Comparison of ENCODE assay signal across 22 mouse cellular contexts in genomic region chr1:121176541-121176940, GRCm38 (mm10).
A peak's percentile ranks its signal among the peaks of the same experiment; 100 is the strongest.
DNase-seq lines count a peak whose midpoint lies in the region; ATAC-seq and TF ChIP-seq lines count a peak whose summit lies in the region.
"Had no signal": no experiment of that assay in that cellular context is flagged by ENCODE, and none has a peak within 500 bp of the region (broad histone marks: within the 10 kb centered on the region; RNA-seq: fewer than 3 reads in every experiment).

No protein-coding gene starts in this region.

- H3K4me3 ChIP-seq in hindbrain, embryonic 11.5 days (ENCODE audit: low read depth, low read length): no peak overlapping the region
- no peak overlapping the region for H3K4me3 ChIP-seq in hindbrain, embryonic 12.5 days
- H3K4me3 ChIP-seq in midbrain, embryonic 11.5 days (ENCODE audit: low read depth, low read length): no peak overlapping the region
- H3K4me3 ChIP-seq in midbrain, embryonic 13.5 days (replicated peaks): no peak overlapping the region
- H3K4me3 ChIP-seq: embryonic facial prominence, embryonic 15.5 days; erythroblast, embryonic 14.5 days; forebrain, embryonic 10.5 days; gastrocnemius, adult 2 months; hindbrain, embryonic 15.5 days had no signal

- no peak for TF ChIP-seq CTCF in brain, embryonic 14.5 days (IDR thresholded peaks at IDR 0.05; ENCODE audit: borderline replicate concordance, extremely low read depth, insufficient read depth, insufficient read length)

- H3K9ac ChIP-seq in hindbrain, embryonic 11.5 days (ENCODE audit: low read depth, low read length): no peak overlapping the region
- no peak overlapping the region for H3K9ac ChIP-seq in hindbrain, embryonic 12.5 days
- H3K9ac ChIP-seq in midbrain, embryonic 11.5 days (ENCODE audit: low read length): no peak overlapping the region
- H3K9ac ChIP-seq in midbrain, embryonic 13.5 days (replicated peaks): no peak overlapping the region
- H3K9ac ChIP-seq: embryonic facial prominence, embryonic 15.5 days; hindbrain, embryonic 15.5 days had no signal

- TF ChIP-seq POLR2A in brain, embryonic 14.5 days (IDR thresholded peaks at IDR 0.05; ENCODE audit: borderline replicate concordance, extremely low read depth, insufficient read depth, insufficient read length, poor library complexity, severe bottlenecking): no peak

- WGBS in hindbrain, embryonic 11.5 days: 4% methylated on average over 3 of the region's 3 CpGs
- 1% methylated on average over 3 of the region's 3 CpGs for WGBS in hindbrain, embryonic 12.5 days
- 1% methylated on average over 3 of the region's 3 CpGs for WGBS in midbrain, embryonic 11.5 days
- WGBS in midbrain, embryonic 13.5 days: 7% methylated on average over 3 of the region's 3 CpGs

- peaks cover 22% of the 10 kb centered on the region for H3K27me3 ChIP-seq in hindbrain, embryonic 11.5 days (ENCODE audit: control insufficient read depth, insufficient read depth, low read length)
- H3K27me3 ChIP-seq in hindbrain, embryonic 12.5 days: peaks cover 75% of the 10 kb centered on the region
- H3K27me3 ChIP-seq in midbrain, embryonic 11.5 days (ENCODE audit: control insufficient read depth, insufficient read depth, low read length): peaks cover 67% of the 10 kb centered on the region
- H3K27me3 ChIP-seq in midbrain, embryonic 13.5 days: peaks cover 77% of the 10 kb centered on the region

- DNase-seq in embryo, embryonic 10 days (ENCODE audit: low spot score): peak; percentile 8
- DNase-seq in embryo, embryonic 10.5 days (ENCODE audit: low spot score): no peak
- peak; percentile 25 for DNase-seq in hindbrain, embryonic 11.5 days (ENCODE audit: low spot score)
- peak; percentile 94 for DNase-seq in midbrain, embryonic 11.5 days (ENCODE audit: low spot score, missing footprints)
- peak; percentile 2 for DNase-seq in brain, embryonic 14.5 days (ENCODE audit: low read depth)
- DNase-seq: adrenal gland, adult 8-10 months; adrenal gland, postnatal 36 days; B cell, adult 2 months; cerebellum, adult 11 months; cerebellum, adult 8-10 months; gastrocnemius, adult 2 months; gastrocnemius, postnatal 25 days; heart, postnatal 10 days; heart, postnatal 4 days had no signal

- H3K4me1 ChIP-seq in hindbrain, embryonic 11.5 days (replicated peaks; ENCODE audit: control insufficient read depth, insufficient read depth, low read length): peaks cover 4% of the 10 kb centered on the region; the same call in 1 of the 2 replicates
- H3K4me1 ChIP-seq in hindbrain, embryonic 12.5 days: peaks cover 13% of the 10 kb centered on the region
- peaks cover 12% of the 10 kb centered on the region for H3K4me1 ChIP-seq in midbrain, embryonic 11.5 days (ENCODE audit: control insufficient read depth, insufficient read depth, low read length)
- H3K4me1 ChIP-seq in midbrain, embryonic 13.5 days (replicated peaks): peaks cover 18% of the 10 kb centered on the region

- ATAC-seq in hindbrain, embryonic 11.5 days (ENCODE audit: low FRiP score): no peak
- no peak for ATAC-seq in hindbrain, embryonic 12.5 days (ENCODE audit: low FRiP score)
- ATAC-seq in midbrain, embryonic 11.5 days (ENCODE audit: low FRiP score): no peak
- ATAC-seq in midbrain, embryonic 13.5 days: no peak
- ATAC-seq: CD4-positive, CD25-positive, alpha-beta regulatory T cell, adult 4 months had no signal

- no peaks in the 10 kb centered on the region for H3K9me3 ChIP-seq in hindbrain, embryonic 11.5 days (ENCODE audit: control insufficient read depth, low read length)
- H3K9me3 ChIP-seq in hindbrain, embryonic 12.5 days (replicated peaks): no peaks in the 10 kb centered on the region
- H3K9me3 ChIP-seq in midbrain, embryonic 11.5 days (ENCODE audit: control insufficient read depth, low read length): no peaks in the 10 kb centered on the region
- no peaks in the 10 kb centered on the region for H3K9me3 ChIP-seq in midbrain, embryonic 13.5 days
- H3K9me3 ChIP-seq: embryonic facial prominence, embryonic 15.5 days; forebrain, embryonic 10.5 days; hindbrain, embryonic 15.5 days had no signal

- no peak overlapping the region for H3K4me2 ChIP-seq in hindbrain, embryonic 11.5 days (replicated peaks; ENCODE audit: low read depth, low read length)
- no peak overlapping the region for H3K4me2 ChIP-seq in hindbrain, embryonic 12.5 days (replicated peaks)
- H3K4me2 ChIP-seq in midbrain, embryonic 11.5 days: no peak overlapping the region
- no peak overlapping the region; the same call in 1 of the 2 replicates for H3K4me2 ChIP-seq in midbrain, embryonic 13.5 days (replicated peaks)
- H3K4me2 ChIP-seq: embryonic facial prominence, embryonic 15.5 days; hindbrain, embryonic 15.5 days had no signal

- H3K27ac ChIP-seq in hindbrain, embryonic 11.5 days (ENCODE audit: low read depth, low read length): no peak overlapping the region
- H3K27ac ChIP-seq in hindbrain, embryonic 12.5 days: no peak overlapping the region
- H3K27ac ChIP-seq in midbrain, embryonic 11.5 days (ENCODE audit: low read depth, low read length): no peak overlapping the region
- no peak overlapping the region for H3K27ac ChIP-seq in midbrain, embryonic 13.5 days
- H3K27ac ChIP-seq: embryonic facial prominence, embryonic 15.5 days; forebrain, embryonic 10.5 days; gastrocnemius, adult 2 months; hindbrain, embryonic 15.5 days had no signal

- H3K36me3 ChIP-seq in hindbrain, embryonic 11.5 days (ENCODE audit: control insufficient read depth, insufficient read depth, low read length): no peaks in the 10 kb centered on the region
- no peaks in the 10 kb centered on the region for H3K36me3 ChIP-seq in hindbrain, embryonic 12.5 days
- H3K36me3 ChIP-seq in midbrain, embryonic 11.5 days (ENCODE audit: control insufficient read depth, insufficient read depth, low read length): no peaks in the 10 kb centered on the region
- H3K36me3 ChIP-seq in midbrain, embryonic 13.5 days: no peaks in the 10 kb centered on the region
- H3K36me3 ChIP-seq: embryonic facial prominence, embryonic 15.5 days; forebrain, embryonic 10.5 days; G1E; hindbrain, embryonic 15.5 days had no signal
